Mouse (Mus musculus) kidney, adult 8-10 months (tissue): ENCODE measurements around the gene Gm28047.
"Not testable (repeated sequence)": the region's sequence is repeated elsewhere in the genome, so short reads cannot be mapped to it uniquely, and the experiment has no call there.

ENCODE experiments used
- DNase-seq, 2 experiments: peaks; one replicate each; pipeline ENCODE4 v3.0.0; 2022

The Gm28047 gene

GRCm38 (mm10) chr15:102619486-102619885 lies 5.4 kb downstream of the Gm28047 start:
- DNase-seq: no peak

- DNase-seq: no peak
Measured at GRCm38 (mm10) chr15:102617654-102618053, 7.2 kb downstream of the Gm28047 start.

GRCm38 (mm10) chr15:102616174-102616573 lies 8.7 kb downstream of the Gm28047 start:
- DNase-seq: no peak

- no peak for DNase-seq
Measured at GRCm38 (mm10) chr15:102614224-102614623, 10.6 kb downstream of the Gm28047 start.

- DNase-seq: no peak
Measured at GRCm38 (mm10) chr15:102612966-102613365, 11.9 kb downstream of the Gm28047 start.

GRCm38 (mm10) chr15:102608586-102608985 lies 16.3 kb downstream of the Gm28047 start:
- not testable (repeated sequence) for DNase-seq

GRCm38 (mm10) chr15:102593996-102594656 lies 30.7 kb downstream of the Gm28047 start:
- peak in 1 of 2 experiments; percentile 23 for DNase-seq

GRCm38 (mm10) chr15:102592674-102593073 lies 32.2 kb downstream of the Gm28047 start:
- DNase-seq: no peak

- DNase-seq: no peak
Measured at GRCm38 (mm10) chr15:102590567-102590966, 34.3 kb downstream of the Gm28047 start.

- DNase-seq: no peak
Measured at GRCm38 (mm10) chr15:102589826-102590225, 35.0 kb downstream of the Gm28047 start.

GRCm38 (mm10) chr15:102585501-102585900 lies 39.4 kb downstream of the Gm28047 start:
- DNase-seq: no peak

- DNase-seq: no peak
Measured at GRCm38 (mm10) chr15:102583708-102584383, 41.0 kb downstream of the Gm28047 start.

GRCm38 (mm10) chr15:102581205-102581604 lies 43.7 kb downstream of the Gm28047 start:
- DNase-seq: no peak

GRCm38 (mm10) chr15:102578351-102578750 lies 46.5 kb downstream of the Gm28047 start:
- DNase-seq: no peak

- DNase-seq: no peak
Measured at GRCm38 (mm10) chr15:102576972-102577371, 47.9 kb downstream of the Gm28047 start.

- no peak for DNase-seq
Measured at GRCm38 (mm10) chr15:102572081-102572480, 52.8 kb downstream of the Gm28047 start.

GRCm38 (mm10) chr15:102567849-102568248 lies 57.0 kb downstream of the Gm28047 start:
- DNase-seq: no peak

GRCm38 (mm10) chr15:102563681-102564080 lies 61.2 kb downstream of the Gm28047 start:
- no peak for DNase-seq

GRCm38 (mm10) chr15:102563061-102563460 lies 61.8 kb downstream of the Gm28047 start:
- DNase-seq: no peak

- no peak for DNase-seq
Measured at GRCm38 (mm10) chr15:102562491-102562890, 62.4 kb downstream of the Gm28047 start.

- DNase-seq: no peak
Measured at GRCm38 (mm10) chr15:102557580-102557979, 67.3 kb downstream of the Gm28047 start.

GRCm38 (mm10) chr15:102555581-102555980 lies 69.3 kb downstream of the Gm28047 start:
- DNase-seq: no peak

- no peak for DNase-seq
Measured at GRCm38 (mm10) chr15:102552599-102552998, 72.3 kb downstream of the Gm28047 start.

GRCm38 (mm10) chr15:102547478-102547877 lies 77.4 kb downstream of the Gm28047 start:
- peak in 1 of 2 experiments; percentile 20 for DNase-seq
